Mouse (Mus musculus): Measurements from ENCODE around the gene Camk1d. TPM values are rescaled to one million over a fixed set of nuclear protein-coding genes. Genes with fewer than 3 reads are reported as not detected.
"Not testable (repeated sequence)": the region's sequence is repeated elsewhere in the genome, so short reads cannot be mapped to it uniquely, and the experiment has no call there.

Camk1d gene
- total RNA-seq, 2 experiments from 2014 or later: 5.0 TPM

DNA sequence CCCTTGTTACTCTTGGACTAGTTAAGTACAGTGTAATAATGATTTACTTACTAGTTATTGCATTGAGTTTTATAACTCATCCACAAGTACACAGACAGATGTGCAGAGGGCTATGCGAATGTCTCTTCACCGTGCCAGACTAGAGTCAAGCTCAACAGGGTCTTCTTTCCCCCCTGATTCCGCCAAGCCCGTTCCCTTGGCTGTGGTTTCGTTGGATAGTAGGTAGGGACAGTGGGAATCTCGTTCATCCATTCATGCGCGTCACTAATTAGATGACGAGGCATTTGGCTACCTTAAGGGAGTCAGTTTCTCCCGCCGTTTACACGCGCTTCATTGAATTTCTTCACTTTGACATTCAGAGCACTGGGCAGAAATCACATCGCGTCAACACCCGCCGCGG, 335.4 kb downstream of the Camk1d start:
- DNase-seq; intact Hi-C loops (cut with DNase I): not testable (repeated sequence)

DNA sequence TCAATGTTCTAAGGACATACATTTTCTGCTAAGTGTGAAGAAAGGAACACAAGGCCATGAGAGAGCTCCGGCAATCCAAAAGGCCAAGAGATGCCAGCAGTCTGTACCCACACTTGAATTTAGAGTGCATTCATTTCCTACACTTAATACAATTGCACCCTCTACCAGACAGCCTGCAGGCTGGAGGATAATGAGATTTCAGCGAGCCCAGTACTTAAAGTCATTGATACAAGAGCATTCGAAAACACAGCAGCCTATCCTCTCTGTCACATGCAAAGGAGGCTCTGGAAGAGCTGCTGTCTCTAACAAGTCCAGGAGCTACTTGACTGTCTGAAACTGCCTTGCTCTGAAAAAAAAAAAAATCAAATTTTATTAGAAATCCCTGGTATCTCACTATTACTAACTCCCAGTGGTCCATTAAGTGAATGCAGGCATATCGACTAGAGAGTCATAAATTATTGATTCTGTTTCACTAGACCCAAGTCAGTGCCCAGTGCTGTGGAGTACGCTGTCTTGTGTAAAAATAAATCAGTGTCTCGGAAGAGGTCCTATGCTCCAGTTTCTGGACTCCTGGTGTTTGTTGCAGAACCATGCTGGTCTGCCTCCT, 336.1 kb downstream of the Camk1d start:
- intact Hi-C loops (cut with DNase I): no loop called here
- DNase-seq: no peak

DNA sequence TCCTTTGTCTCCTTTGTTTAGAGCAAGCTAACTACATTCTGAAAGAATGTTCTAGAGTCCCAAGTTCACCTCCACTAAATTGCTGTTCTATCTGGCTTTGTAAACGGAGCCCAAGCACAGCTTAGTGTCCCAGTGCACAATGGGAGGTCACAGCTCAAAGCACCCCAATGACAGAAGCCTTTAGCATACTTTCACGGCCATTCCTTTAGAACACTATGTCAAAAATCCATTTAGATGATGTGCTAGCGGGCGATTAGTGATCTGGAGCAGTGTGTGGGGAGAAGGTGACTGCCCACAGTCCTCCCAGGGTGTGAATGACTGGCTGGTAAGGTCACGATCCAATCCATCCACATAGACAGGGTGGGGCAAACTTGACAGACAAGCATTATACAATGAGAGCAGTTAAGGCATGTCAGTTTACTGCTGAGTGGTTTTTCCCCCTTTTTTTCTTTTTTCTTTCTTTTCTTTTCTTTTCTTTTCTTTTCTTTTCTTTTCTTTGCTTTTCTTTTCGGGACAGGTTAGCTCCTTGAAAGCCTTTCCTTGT, 341.4 kb downstream of the Camk1d start:
- DNase-seq: no peak
- intact Hi-C loops (cut with DNase I): no loop called here

DNA sequence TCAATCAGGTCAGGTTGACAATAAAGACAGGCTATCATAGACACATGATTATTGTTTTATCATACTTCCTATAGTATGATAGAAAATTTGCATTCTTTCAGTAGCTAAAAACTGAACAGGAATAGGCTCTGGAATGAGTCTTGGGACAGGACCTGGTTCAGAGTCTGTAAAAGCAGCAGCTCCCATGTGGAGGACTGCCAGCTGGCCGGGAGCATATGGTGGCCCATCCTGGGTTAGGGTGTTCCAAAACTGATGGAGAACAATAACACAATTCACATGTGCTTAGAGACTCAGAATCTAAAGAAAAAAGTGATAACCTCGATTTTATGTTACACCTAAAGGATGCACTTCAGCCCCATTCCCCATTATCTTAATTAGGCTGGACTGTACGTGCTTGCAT, 343.0 kb downstream of the Camk1d start:
- no peak for DNase-seq
- intact Hi-C loops (cut with DNase I): no loop called here

DNA sequence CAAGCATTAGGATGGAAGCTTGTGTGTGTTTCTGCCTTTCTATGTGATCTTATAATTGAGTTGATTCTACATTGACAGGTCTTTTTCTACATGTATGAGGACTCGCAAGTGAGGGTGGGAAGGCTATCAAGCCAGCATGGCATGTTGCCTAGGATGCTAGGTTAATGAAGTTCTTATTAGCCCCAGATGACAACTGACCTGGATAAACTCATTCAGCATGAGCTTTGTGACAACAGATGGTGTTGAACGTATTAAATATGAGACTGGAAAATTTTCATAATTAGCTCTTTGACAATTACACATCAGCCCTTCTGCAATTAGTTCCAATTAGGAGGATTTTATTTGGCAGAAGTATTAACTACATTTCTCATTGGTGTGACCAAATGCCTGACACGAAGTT, 343.7 kb downstream of the Camk1d start:
- DNase-seq: no peak
- intact Hi-C loops (cut with DNase I): no loop called here

DNA sequence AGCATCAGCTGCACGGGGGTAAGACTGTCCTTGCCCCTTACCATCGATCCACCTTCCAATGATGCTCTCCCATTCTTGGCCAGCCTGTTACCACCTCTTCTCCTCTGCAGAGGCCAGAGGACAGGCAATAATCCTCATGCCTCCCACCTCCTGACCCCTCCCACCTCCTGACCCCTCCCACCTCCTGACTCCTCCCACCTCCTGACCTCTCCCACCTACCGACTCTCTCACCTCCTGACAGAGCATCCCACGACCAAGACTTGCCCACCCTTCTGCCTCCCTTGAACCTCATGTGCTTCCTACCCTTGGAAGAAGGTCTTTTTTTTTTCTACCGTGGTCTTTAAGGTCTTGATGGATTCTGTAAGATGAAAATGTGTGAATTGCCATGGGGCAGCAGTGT, 350.5 kb downstream of the Camk1d start:
- DNase-seq: no peak
- intact Hi-C loops (cut with DNase I): no loop called here

DNA sequence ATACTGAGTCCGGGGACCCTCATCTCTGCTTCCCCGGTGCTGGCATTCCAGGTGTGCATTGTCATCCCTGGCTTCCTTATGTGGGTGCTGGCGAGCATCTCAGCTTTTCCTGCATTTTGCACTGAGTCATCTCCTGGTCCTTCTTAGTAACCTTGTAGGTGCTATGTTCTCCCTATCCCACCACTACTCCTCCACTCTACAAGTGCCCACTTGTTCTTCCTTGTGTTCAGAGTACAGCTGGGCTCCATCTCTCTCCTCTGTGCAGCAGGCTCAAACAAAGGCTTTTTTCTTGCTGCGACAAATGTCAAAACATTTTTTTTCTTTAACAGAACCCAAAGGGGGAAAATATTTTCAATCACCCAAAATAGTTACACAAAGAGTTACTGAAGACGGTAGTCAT, 356.3 kb downstream of the Camk1d start:
- intact Hi-C loops (cut with DNase I): no loop called here
- DNase-seq: no peak

DNA sequence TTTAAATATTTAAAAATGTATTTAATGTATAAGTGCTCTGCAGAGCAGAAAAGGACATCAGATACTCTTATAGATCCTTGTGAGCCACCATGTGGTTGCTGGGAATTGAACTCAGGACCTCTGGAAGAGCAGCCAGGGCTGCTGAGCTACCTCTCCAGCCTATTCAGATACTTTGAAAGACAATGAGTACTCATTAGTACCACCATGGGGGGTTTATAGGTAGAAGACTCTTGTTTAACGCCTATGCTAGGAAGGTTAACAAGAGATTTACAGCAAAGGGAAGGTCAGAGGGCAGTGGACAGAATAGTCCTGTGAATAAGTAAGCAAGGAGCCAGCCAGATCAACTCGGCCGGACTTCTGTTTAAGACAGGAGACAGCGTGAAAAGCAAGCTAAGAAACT, 357.3 kb downstream of the Camk1d start:
- intact Hi-C loops (cut with DNase I): no loop called here
- DNase-seq: no peak

DNA sequence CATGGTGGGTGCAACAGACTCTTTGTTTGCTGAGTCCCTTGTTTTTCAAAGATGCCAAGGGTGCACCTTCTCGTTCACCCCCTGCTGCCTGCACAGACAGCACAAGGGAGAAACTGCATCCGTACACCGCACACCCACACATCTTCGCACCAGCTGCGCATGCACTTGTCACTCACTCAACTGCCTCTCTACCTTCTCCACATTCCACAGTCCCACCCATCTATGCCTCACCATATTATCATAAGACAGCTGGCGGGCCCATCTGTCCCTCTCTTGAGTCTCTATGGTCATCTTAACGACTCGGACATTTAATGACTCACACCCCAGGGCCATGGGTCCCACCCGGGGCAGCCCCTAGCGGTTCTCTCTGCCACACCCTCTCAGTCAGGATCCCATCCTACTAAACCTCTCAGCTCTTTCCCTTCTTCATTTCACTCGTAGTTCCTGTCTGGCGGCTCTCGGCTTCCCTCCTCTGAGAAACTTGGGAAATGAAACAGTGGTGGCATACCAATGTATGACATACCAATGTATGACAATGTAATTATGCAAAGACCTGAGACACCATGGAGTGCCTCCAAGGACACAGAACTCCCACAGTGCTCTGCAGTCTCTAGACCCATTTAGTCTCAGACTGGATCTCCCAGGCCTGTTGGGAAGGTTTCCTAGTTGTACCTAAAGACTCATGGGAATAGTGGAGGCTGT, 361.3 kb downstream of the Camk1d start:
- DNase-seq: no peak
- intact Hi-C loops (cut with DNase I): no loop called here

DNA sequence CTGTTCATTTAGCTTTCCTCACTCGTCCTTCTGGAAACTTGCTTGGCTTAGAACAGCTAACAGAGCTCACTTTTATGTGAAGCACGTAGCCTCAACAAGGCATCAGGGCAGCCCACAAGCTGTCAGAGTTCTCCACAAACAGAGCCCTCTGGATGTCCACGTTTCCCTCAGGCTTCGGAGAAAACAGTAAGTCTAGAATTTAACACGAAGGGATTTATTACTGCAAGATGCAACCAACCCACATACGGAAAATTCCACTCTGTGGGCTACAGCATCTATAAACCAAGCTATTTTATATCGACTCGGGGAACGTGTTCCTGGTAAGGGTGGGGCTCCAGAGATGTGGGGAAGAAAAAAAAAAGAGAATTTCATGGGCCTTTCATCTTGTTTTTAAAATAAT, 369.0 kb downstream of the Camk1d start:
- DNase-seq: no peak
- intact Hi-C loops (cut with DNase I): no loop called here

DNA sequence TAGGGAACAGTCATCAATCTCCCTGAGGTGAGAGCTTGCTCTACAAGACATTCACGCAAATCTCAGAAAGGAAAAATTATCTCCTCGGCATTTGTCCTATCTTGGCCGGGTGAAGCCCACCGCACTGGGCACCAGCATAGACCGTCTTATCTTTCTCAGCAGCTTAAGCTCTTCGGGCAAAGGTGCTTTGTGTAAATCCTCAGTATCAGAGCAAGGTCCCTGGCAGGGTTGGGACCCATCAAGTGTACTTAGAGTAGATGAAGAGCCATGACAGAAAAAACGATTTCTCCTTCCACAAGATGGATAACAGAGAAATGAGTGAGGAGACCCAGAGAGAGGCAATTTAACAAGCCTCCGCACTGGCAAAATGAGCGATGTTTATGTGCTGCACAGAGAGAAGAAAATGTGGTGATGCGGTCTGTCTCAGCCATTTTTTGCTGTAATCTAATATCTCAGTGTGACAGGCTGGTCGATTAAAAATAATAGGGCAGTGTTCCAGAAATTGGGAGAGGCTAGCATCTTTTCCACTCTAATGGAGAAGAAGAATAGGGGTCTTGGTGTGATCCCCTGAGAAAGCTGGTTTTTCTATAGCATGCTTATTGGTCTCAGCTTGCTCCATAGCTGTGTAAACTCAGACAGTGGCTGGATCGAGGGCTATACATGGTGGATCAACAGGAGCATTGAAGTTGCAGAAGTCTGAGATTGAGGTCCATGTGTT, 386.6 kb downstream of the Camk1d start:
- intact Hi-C loops (cut with DNase I): no loop called here
- DNase-seq: no peak

DNA sequence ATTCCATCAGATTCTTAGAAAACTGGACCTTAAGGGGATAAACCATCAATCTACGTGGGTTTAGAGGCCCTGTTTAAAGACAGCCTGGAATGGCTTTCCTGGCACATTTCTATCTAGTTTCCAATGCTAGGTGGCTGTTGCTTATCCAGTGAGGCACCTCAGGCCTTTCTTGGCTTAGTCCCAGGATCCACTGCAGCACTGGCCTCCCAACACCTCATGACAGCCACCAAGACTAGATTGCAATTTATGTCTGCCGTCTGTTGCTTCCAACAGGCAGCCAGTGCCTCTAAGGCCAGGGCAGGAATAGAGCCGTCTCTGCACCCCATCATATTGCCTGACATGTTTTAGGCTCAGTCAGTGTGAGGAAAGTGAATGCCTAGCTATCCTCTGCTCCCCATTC, 389.5 kb downstream of the Camk1d start:
- no peak for DNase-seq
- intact Hi-C loops (cut with DNase I): no loop called here

DNA sequence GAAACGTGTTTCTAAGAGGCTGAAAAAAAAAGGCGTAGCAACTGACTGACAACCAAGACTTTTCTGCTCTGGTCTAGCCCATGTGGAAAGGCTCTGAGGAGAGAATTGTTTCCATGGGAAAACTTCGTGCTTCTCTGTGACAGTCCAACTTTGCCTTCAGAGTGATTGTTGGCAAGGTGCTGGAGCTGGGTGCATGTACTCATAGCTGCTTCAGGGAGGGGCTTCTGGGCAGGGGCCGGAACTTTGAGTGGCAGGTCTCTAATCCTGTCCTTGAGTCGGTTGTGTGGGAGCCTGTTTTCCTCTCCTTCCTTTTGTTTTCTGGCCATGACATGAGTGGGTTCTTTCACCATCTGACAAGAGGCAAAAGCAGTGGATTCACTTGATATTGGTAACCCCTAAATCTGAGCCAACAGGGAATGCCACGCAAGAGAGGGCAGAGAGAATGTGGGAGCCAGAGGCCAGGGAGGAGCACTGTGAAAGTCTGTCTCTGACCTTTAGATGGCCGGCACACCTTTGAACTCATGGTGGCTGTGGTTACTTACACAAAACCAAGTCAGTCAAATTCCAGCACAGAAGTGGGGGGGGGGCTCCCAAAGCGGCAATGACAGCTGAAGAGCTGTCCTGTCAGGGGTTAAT, 392.5 kb downstream of the Camk1d start:
- no peak for DNase-seq

DNA sequence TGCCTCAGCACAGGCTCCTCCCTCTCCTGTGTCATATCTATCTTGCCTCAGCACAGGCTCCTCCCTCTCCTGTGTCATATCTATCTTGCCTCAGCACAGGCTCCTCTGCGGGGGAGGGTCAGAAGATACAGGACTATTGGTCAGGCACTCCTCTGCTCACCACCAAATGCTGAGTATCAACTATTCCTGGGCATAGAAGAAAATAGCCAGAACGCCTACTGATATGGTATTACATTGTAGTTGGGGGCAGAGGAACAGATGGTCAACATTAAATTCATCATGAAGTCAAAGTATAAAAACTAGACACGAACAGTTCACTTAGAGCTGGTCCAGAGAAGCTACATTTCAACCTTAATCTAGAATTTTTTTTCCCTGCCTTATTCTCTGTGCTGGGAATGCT, 395.2 kb downstream of the Camk1d start:
- DNase-seq: no peak
- intact Hi-C loops (cut with DNase I): no loop called here

More for the DNA sequence above, 392.5 kb downstream of the Camk1d start:
- intact Hi-C loops (cut with DNase I): no loop called here

DNA sequence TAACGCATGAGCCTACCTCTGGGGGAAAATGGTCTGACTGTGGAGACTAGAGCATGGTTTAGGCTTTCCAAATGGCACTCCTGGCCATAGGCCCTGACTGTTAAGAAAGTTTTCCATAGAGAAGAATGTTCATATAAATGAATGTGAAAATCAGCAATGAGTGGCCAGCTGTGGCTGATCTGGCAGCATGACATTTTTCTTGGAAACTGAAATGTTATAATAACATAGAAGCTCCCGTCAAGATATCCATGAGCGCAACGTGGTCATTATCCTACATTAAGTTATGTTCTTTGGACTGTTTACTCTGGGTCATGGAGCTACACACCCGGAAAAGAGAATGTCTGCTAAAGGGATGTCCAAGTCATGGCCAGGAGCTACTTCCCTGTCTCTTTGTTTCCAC, 397.6 kb downstream of the Camk1d start:
- intact Hi-C loops (cut with DNase I): no loop called here
- DNase-seq: no peak

DNA sequence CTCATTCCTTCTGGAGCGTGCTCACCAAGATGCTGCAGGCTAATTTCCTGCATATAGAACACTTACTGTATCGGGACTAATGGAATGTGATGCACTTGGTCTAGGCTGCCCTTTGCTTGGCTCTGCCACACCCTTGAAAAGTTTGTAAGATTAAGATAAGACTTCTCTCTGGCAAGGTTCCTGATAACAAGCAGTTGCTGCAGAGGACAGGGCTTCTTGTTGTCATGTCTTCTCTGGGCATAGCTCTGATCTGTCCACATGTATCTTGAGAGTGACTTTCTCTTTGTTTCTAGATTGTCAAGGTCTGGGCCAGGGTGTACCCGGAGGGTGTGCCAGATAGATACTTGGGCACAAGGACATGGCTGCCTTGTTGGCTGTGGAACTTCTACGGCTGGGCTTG, 398.1 kb downstream of the Camk1d start:
- intact Hi-C loops (cut with DNase I): no loop called here
- no peak for DNase-seq

DNA sequence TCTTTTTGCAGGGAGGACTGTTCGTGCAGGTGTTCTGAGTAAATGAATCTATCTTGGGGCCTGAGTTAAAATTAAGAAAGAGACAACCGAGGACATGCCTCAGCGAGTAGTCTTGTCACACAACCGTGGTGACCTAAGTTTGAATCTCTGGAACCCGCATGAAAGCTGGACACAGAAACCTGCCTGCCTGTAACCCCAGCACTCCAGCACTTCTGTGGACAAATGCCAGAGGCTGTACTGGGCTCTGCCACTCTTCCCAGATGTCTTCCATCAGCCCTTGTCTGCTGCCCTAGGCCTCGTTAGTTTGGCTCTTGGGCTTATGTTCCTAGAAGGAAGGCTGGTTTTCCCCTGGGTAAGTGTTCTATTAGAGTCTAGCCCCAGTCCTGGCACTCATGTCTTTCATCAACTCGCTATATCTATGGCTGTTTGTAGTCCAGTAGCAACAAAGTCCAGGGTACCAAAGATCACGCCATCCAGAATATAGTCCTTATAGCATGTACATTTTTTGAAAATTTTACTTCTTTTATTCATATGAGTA, 399.0 kb downstream of the Camk1d start:
- intact Hi-C loops (cut with DNase I): no loop called here
- DNase-seq: no peak

DNA sequence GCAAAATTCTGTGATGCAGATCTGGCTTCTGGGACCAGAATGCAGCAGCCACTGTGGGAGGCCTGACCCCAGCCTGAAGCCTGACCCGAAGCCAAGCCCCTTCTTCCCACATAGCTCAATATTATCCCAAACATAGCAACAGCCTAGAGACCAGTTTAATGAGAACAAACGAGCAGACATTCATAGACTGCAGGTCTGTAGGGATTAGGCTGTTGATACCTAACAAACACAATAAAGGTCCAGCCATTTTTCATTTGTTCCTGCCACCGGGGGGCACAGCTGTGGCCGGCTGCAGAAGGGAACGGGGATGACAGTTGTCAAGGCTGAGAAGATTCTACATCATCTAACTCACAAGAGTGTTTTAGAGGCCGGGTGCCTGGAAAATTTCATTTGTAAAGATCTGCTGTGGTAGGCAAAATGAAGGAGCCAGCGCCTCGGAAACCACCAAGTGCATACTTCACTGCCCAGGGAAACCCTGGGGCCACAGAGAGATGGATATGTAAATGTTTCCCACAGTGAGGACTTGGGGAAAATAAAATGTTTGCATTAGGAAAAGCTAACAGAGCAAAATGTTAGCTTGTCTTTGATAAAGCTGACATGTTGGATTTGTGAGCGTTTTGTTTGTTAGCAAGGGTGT, 399.7 kb downstream of the Camk1d start:
- no peak for DNase-seq

DNA sequence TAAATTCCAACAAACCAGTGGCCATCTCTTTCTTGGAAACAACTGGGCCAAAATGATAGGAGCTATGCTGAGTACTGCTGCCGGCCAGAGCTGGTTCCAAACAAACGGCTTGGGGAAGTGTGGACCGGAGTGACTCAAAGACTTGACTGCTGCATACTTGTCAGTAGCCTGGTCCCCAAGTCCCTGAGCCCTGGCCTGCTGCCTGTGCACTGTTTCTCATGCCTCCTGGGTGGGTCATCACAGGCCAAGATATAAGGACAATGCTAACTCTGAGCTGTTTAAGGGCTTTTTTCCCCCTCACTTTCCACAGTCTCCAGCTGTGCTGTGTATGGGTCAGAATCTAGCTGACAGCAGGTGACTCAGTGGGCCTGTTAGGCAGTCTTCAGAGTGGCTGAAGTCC, 409.2 kb downstream of the Camk1d start:
- intact Hi-C loops (cut with DNase I): no loop called here
- DNase-seq: peak; percentile 38 to 40

More for the DNA sequence above, 399.7 kb downstream of the Camk1d start:
- intact Hi-C loops (cut with DNase I): no loop called here

DNA sequence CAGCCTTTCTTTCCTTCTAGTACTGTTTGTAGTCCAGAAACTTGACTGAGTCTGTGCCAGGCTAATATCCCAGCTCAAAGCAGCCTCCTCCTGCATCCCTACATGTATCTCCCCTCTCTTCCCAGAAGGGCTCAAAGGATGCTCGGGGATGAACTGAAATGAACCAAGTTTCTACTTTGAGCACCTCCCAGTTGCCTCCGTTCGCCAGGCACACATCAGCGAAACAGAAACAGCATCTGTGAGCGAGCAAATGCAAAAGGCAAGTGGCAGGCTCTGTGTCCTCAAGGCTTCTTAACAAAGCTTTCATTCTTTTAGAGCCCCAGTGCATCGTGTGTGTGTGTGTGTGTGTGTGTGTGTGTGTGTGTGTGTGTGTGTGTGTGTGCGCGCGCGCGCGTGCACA, 409.9 kb downstream of the Camk1d start:
- intact Hi-C loops (cut with DNase I): no loop called here
- no peak for DNase-seq

All from heart, postnatal 14 days (tissue).